Mouse (Mus musculus): Measurements from ENCODE around the gene Itgb3bp. TPM values are rescaled to one million over a fixed set of nuclear protein-coding genes. Genes with fewer than 3 reads are reported as not detected.

The Itgb3bp gene
- total RNA-seq, 2 experiments from 2014 or later: 5.2 to 5.8 TPM

DNA sequence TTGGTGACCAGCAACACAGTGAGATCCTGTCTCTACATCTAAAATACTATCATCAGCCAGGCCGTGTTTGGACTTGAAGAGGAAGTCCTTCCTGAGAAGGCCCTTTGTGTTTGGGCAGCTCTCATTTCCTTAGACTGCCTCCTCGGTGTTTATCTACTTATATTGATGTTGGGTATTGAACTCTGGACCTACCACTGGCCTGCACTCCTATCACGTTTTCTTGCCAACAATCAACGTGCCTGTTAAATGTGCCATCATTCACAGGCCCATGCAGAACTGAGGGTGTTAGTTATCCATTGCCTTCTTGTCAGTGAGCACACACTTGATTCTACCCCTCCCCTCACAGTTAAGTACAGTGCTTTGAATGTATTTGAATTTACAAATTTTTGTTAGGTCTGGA, 211.7 kb downstream of the Itgb3bp start:
- DNase-seq: no peak

DNA sequence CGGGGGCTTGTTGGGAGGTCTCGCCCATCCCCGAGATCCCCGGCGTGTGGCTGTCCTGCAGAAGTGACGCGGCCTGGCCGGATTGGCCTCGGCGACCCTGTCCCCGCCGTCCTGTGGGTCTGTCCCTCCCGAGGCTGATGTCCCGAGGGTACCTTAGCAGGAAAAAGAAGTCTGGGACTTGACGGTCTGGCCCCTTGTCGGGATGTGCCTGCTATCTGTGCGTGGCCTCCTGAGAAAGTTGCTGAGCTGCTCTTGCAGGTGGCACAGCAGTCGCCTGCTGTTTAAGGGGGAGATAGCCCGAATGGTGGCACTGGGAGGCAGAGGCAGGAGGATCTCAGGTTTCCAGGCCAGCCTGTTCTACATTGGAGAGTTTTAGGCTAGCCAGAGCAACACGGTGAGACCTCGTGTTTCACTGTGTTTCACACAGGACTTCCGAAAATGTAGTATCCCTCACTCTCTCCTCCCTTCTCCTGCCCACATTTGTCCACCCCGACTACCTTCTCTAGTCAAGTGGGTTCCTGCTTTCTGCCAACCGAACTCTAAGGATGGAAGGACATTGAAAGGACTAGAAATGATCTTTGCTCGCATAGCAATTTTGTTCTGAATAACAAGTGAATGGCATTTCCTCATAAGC, 213.7 kb downstream of the Itgb3bp start:
- DNase-seq: no peak

Other genes with a start within 250 kb of the Itgb3bp start
- 10 to 100 TPM; 10.5 to 10.6 TPM for gene Alg6, start 214.1 kb downstream of the Itgb3bp start, total RNA-seq (2021)
- gene Efcab7, start 100.6 kb downstream of the Itgb3bp start, total RNA-seq (2021): 1 to 10 TPM; 3.3 to 5.4 TPM
- 100 to 1,000 TPM; 757 to 836 TPM for gene Pgm1, start 399 bp downstream of the Itgb3bp start, total RNA-seq (2021)
- 1 to 10 TPM; 5.4 to 6.3 TPM for gene Ror1, start 166.0 kb upstream of the Itgb3bp start, total RNA-seq (2021)

Measured in gastrocnemius, postnatal 10 days (tissue).